Mouse (Mus musculus): ENCODE measurements around the gene Slx4ip. TPM values are rescaled to one million over a fixed set of nuclear protein-coding genes. Genes with fewer than 3 reads are reported as not detected.

Gene Slx4ip
- polyA plus RNA-seq, 1 experiment from 2014 or later, result 9.0 TPM

GRCm38 (mm10) chr2:136911958-136912411 is 21.0 kb downstream of the Slx4ip start:
- no peak overlapping the region for H3K9ac ChIP-seq
- H3K4me3 ChIP-seq, result no peak overlapping the region
- no peak overlapping the region for H3K27ac ChIP-seq
- H3K9me3 ChIP-seq, result no peaks in the 10 kb centered on the region
- H3K4me1 ChIP-seq, result peaks cover 16% of the 10 kb centered on the region
- H3K36me3 ChIP-seq, result no peaks in the 10 kb centered on the region
- no peak for ATAC-seq (ENCODE audit: insufficient number of reproducible peaks, insufficient read depth, low FRiP score, low TSS enrichment)
- 27% methylated on average over 4 of the region's 4 CpGs for WGBS
- H3K4me2 ChIP-seq (replicated peaks), result no peak overlapping the region
- H3K27me3 ChIP-seq, result no peaks in the 10 kb centered on the region

GRCm38 (mm10) chr2:136913021-136913420 is 22.0 kb downstream of the Slx4ip start:
- Histone ChIP-seq H3K36me3 (no peaks in the 10 kb centered on the region), H3K27ac (no peak overlapping the region), H3K4me3 (no peak overlapping the region), H3K27me3 (no peaks in the 10 kb centered on the region), H3K4me1 (peaks cover 18% of the 10 kb centered on the region), H3K9ac (no peak overlapping the region), H3K4me2 (replicated peaks) (no peak overlapping the region), H3K9me3 (no peaks in the 10 kb centered on the region)
- no peak for ATAC-seq (ENCODE audit: insufficient number of reproducible peaks, insufficient read depth, low FRiP score, low TSS enrichment)
- WGBS, result 75% methylated on average over 3 of the region's 3 CpGs

- no peak overlapping the region for H3K27ac ChIP-seq
- no peaks in the 10 kb centered on the region for H3K36me3 ChIP-seq
- H3K4me1 ChIP-seq, result peaks cover 18% of the 10 kb centered on the region
- ATAC-seq (ENCODE audit: insufficient number of reproducible peaks, insufficient read depth, low FRiP score, low TSS enrichment), result no peak
- no peak overlapping the region for H3K9ac ChIP-seq
- WGBS, result 53% methylated on average over 3 of the region's 3 CpGs
- H3K4me2 ChIP-seq (replicated peaks), result no peak overlapping the region
- H3K4me3 ChIP-seq, result no peak overlapping the region
- H3K27me3 ChIP-seq, result no peaks in the 10 kb centered on the region
- H3K9me3 ChIP-seq, result no peaks in the 10 kb centered on the region
Measured at GRCm38 (mm10) chr2:136914334-136914902, 23.4 kb downstream of the Slx4ip start.

GRCm38 (mm10) chr2:136919433-136919832 is 28.4 kb downstream of the Slx4ip start:
- no peaks in the 10 kb centered on the region for H3K36me3 ChIP-seq
- 90% methylated on average over 1 of the region's 1 CpGs for WGBS
- H3K27me3 ChIP-seq, result no peaks in the 10 kb centered on the region

GRCm38 (mm10) chr2:136920257-136920993 is 29.4 kb downstream of the Slx4ip start:
- H3K4me1 ChIP-seq, result peaks cover 11% of the 10 kb centered on the region
- no peak for ATAC-seq (ENCODE audit: insufficient number of reproducible peaks, insufficient read depth, low FRiP score, low TSS enrichment)
- 83% methylated on average over 3 of the region's 3 CpGs for WGBS
- no peaks in the 10 kb centered on the region for H3K9me3 ChIP-seq
- no peaks in the 10 kb centered on the region for H3K36me3 ChIP-seq
- no peak overlapping the region for H3K4me2 ChIP-seq (replicated peaks)
- no peak overlapping the region for H3K27ac ChIP-seq
- no peaks in the 10 kb centered on the region for H3K27me3 ChIP-seq
- no peak overlapping the region for H3K4me3 ChIP-seq
- H3K9ac ChIP-seq, result no peak overlapping the region

More at GRCm38 (mm10) chr2:136919433-136919832, 28.4 kb downstream of the Slx4ip start:
- Histone ChIP-seq H3K4me2 (replicated peaks) (no peak overlapping the region), H3K4me3 (no peak overlapping the region), H3K9me3 (no peaks in the 10 kb centered on the region), H3K9ac (no peak overlapping the region), H3K27ac (no peak overlapping the region), H3K4me1 (peaks cover 15% of the 10 kb centered on the region)
- no peak for ATAC-seq (ENCODE audit: insufficient number of reproducible peaks, insufficient read depth, low FRiP score, low TSS enrichment)

- Histone ChIP-seq H3K4me3 (no peak overlapping the region), H3K36me3 (no peaks in the 10 kb centered on the region), H3K4me2 (replicated peaks) (no peak overlapping the region), H3K27me3 (no peaks in the 10 kb centered on the region), H3K9me3 (no peaks in the 10 kb centered on the region), H3K9ac (no peak overlapping the region), H3K4me1 (peaks cover 11% of the 10 kb centered on the region), H3K27ac (no peak overlapping the region)
- 65% methylated on average over 4 of the region's 4 CpGs for WGBS
- ATAC-seq (ENCODE audit: insufficient number of reproducible peaks, insufficient read depth, low FRiP score, low TSS enrichment), result no peak
Measured at GRCm38 (mm10) chr2:136921003-136921408, 30.0 kb downstream of the Slx4ip start.

GRCm38 (mm10) chr2:136936391-136937288 is 45.6 kb downstream of the Slx4ip start:
- no peak for ATAC-seq (ENCODE audit: insufficient number of reproducible peaks, insufficient read depth, low FRiP score, low TSS enrichment)

GRCm38 (mm10) chr2:136938249-136938648 is 47.2 kb downstream of the Slx4ip start:
- Histone ChIP-seq H3K9ac (no peak overlapping the region), H3K4me1 (no peaks in the 10 kb centered on the region), H3K27ac (no peak overlapping the region), H3K4me3 (no peak overlapping the region), H3K27me3 (no peaks in the 10 kb centered on the region), H3K36me3 (no peaks in the 10 kb centered on the region), H3K9me3 (no peaks in the 10 kb centered on the region), H3K4me2 (replicated peaks) (no peak overlapping the region)
- ATAC-seq (ENCODE audit: insufficient number of reproducible peaks, insufficient read depth, low FRiP score, low TSS enrichment), result no peak
- WGBS, result 89% methylated on average over 1 of the region's 1 CpGs

More at GRCm38 (mm10) chr2:136936391-136937288, 45.6 kb downstream of the Slx4ip start:
- WGBS, result 92% methylated on average over 4 of the region's 4 CpGs
- Histone ChIP-seq H3K4me1 (no peaks in the 10 kb centered on the region), H3K27ac (no peak overlapping the region), H3K9ac (no peak overlapping the region), H3K4me3 (no peak overlapping the region), H3K27me3 (no peaks in the 10 kb centered on the region), H3K4me2 (replicated peaks) (no peak overlapping the region), H3K9me3 (no peaks in the 10 kb centered on the region), H3K36me3 (no peaks in the 10 kb centered on the region)

GRCm38 (mm10) chr2:136946297-136946696 is 55.3 kb downstream of the Slx4ip start:
- WGBS, result 83% methylated on average over 5 of the region's 5 CpGs
- H3K27me3 ChIP-seq, result no peaks in the 10 kb centered on the region
- ATAC-seq (ENCODE audit: insufficient number of reproducible peaks, insufficient read depth, low FRiP score, low TSS enrichment), result no peak

GRCm38 (mm10) chr2:136947500-136947899 is 56.5 kb downstream of the Slx4ip start:
- H3K9ac ChIP-seq, result no peak overlapping the region
- no peak overlapping the region for H3K27ac ChIP-seq
- no peak overlapping the region for H3K4me3 ChIP-seq
- ATAC-seq (ENCODE audit: insufficient number of reproducible peaks, insufficient read depth, low FRiP score, low TSS enrichment), result no peak
- no peaks in the 10 kb centered on the region for H3K4me1 ChIP-seq
- no peak overlapping the region for H3K4me2 ChIP-seq (replicated peaks)
- 69% methylated on average over 4 of the region's 4 CpGs for WGBS
- H3K36me3 ChIP-seq, result no peaks in the 10 kb centered on the region
- no peaks in the 10 kb centered on the region for H3K27me3 ChIP-seq
- no peaks in the 10 kb centered on the region for H3K9me3 ChIP-seq

More at GRCm38 (mm10) chr2:136946297-136946696, 55.3 kb downstream of the Slx4ip start:
- H3K4me1 ChIP-seq, result no peaks in the 10 kb centered on the region
- H3K9me3 ChIP-seq, result no peaks in the 10 kb centered on the region
- H3K9ac ChIP-seq, result no peak overlapping the region
- no peaks in the 10 kb centered on the region for H3K36me3 ChIP-seq
- no peak overlapping the region for H3K4me2 ChIP-seq (replicated peaks)
- H3K4me3 ChIP-seq, result no peak overlapping the region
- H3K27ac ChIP-seq, result no peak overlapping the region

- ATAC-seq (ENCODE audit: insufficient number of reproducible peaks, insufficient read depth, low FRiP score, low TSS enrichment), result no peak
- 35% methylated on average over 5 of the region's 5 CpGs for WGBS
- no peak overlapping the region for H3K9ac ChIP-seq
- H3K36me3 ChIP-seq, result no peaks in the 10 kb centered on the region
- H3K4me1 ChIP-seq, result no peaks in the 10 kb centered on the region
- no peaks in the 10 kb centered on the region for H3K27me3 ChIP-seq
- H3K9me3 ChIP-seq, result no peaks in the 10 kb centered on the region
- H3K4me3 ChIP-seq, result no peak overlapping the region
- no peak overlapping the region for H3K27ac ChIP-seq
- H3K4me2 ChIP-seq (replicated peaks), result no peak overlapping the region
Measured at GRCm38 (mm10) chr2:136947937-136948336, 56.9 kb downstream of the Slx4ip start.
